Mouse (Mus musculus) limb, embryonic 11.5 days (tissue): ENCODE data around the gene Lhfp. TPM values are rescaled to one million over a fixed set of nuclear protein-coding genes. Genes with fewer than 3 reads are reported as not detected.
A peak's percentile ranks its signal among the peaks of the same experiment; 100 is the strongest.

ENCODE experiments used
- ATAC-seq: fragments of 200-750 bp; cut with Nextera tagmentation; 2 replicates; pipeline ENCODE4 v1.8.0; 2017; ENCODE audit warnings: low read depth; ENCODE audit not compliant: insufficient number of reproducible peaks, low FRiP score, low TSS enrichment
- DNase-seq: peaks from one replicate; pipeline ENCODE4 v3.0.0-alpha.2; 2015; ENCODE audit warnings: low spot score
- H3K27ac ChIP-seq: fragments of 300-500 bp; sonication (generic); replicated peaks from 2 replicates; pipeline ENCODE4 v1.5.1; 2014; ENCODE audit warnings: low read depth, mild to moderate bottlenecking, low read length
- H3K27me3 ChIP-seq: fragments of 300-500 bp; sonication (generic); 2 replicates; pipeline ENCODE4 v1.6.1; 2014; ENCODE audit warnings: mild to moderate bottlenecking, low read length, mixed read lengths; ENCODE audit not compliant: control insufficient read depth, insufficient read depth
- H3K36me3 ChIP-seq: fragments of 300-500 bp; sonication (generic); 2 replicates; pipeline ENCODE4 v1.6.1; 2014; ENCODE audit warnings: mild to moderate bottlenecking, low read length, moderate library complexity, mixed read lengths; ENCODE audit not compliant: control insufficient read depth, insufficient read depth
- H3K4me1 ChIP-seq: fragments of 300-500 bp; sonication (generic); 2 replicates; pipeline ENCODE4 v1.6.1; 2014; ENCODE audit warnings: low read length, mixed read lengths; ENCODE audit not compliant: control insufficient read depth, insufficient read depth
- H3K4me2 ChIP-seq: fragments of 300-500 bp; sonication (generic); 2 replicates; pipeline ENCODE4 v1.6.1; 2014; ENCODE audit warnings: low read depth, mild to moderate bottlenecking, moderate library complexity; ENCODE audit not compliant: severe bottlenecking
- H3K4me3 ChIP-seq: fragments of 300-500 bp; sonication (generic); 2 replicates; pipeline ENCODE4 v1.5.1; 2014; ENCODE audit warnings: low read depth, low read length
- H3K9ac ChIP-seq: fragments of 300-500 bp; sonication (generic); 2 replicates; pipeline ENCODE4 v1.6.1; 2014; ENCODE audit warnings: mild to moderate bottlenecking, low read length
- H3K9me3 ChIP-seq: fragments of 300-500 bp; sonication (generic); 2 replicates; pipeline ENCODE4 v1.6.1; 2016; ENCODE audit warnings: low read length; ENCODE audit not compliant: control insufficient read depth
- WGBS: fragments of 180-500 bp; shearing (Covaris S2); extraction: QIAGEN DNeasy Blood & Tissue Kit; methylation state at CpG from one replicate; pipeline ENCODE4 v1.1.7; 2014; 5-methylcytosine and 5-hydroxymethylcytosine counted together
- polyA plus RNA-seq: library from polyadenylated mRNA; unstranded; fragments of >200 nt; fragmentation: Nextera tagmentation; extraction: Ambion mirVana; gene quantifications from 2 replicates; pipeline ENCODE4 v1.2.1, GENCODE M21; 2014

The Lhfp gene
- polyA plus RNA-seq, 1 experiment from 2014 or later: 61.0 TPM

DNA sequence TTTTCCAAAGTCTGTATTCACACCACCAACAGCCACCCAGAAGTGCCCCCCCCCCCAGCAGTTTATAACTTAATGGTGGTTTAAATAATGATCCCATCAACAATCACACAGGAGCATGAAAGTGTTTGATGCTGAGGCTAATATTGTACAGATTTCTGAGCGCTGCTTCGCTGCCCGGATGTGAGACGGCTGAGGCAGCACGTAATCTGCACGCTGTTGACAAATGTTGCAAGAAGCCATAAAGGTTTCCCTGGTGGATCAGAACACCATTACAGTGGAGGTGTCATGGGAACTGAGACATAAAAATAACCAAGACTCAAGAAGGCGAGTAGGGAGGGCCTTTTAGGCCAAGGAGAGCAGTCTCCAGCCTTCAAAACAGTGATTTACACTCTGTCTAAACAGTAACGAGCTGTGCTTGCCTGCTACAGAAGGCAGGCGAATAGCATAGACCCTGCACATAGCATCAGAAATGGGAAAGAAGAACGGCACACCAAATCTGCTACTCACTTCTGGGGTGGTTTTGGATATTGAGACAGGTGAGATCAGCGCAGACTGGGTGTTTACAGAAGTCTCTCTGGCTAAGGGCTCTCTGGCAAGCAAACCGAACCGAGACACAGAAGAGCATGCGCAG lies 248.4 kb downstream of the Lhfp start:
- Histone ChIP-seq H3K4me2 (0 out of 2 replicates have a peak overlapping the region, but pooled peaks have one; percentile 14), H3K36me3 (no peaks in the 10 kb centered on the region), H3K9me3 (no peaks in the 10 kb centered on the region), H3K27ac (no peak overlapping the region), H3K4me3 (no peak overlapping the region), H3K9ac (no peak overlapping the region), H3K4me1 (0 out of 2 replicates have a peak, but pooled peaks cover 2% of the 10 kb centered on the region), H3K27me3 (no peaks in the 10 kb centered on the region)
- ATAC-seq (no peak), DNase-seq (peak; percentile 37)
- WGBS: 45% methylated on average over 14 of the region's 14 CpGs

DNA sequence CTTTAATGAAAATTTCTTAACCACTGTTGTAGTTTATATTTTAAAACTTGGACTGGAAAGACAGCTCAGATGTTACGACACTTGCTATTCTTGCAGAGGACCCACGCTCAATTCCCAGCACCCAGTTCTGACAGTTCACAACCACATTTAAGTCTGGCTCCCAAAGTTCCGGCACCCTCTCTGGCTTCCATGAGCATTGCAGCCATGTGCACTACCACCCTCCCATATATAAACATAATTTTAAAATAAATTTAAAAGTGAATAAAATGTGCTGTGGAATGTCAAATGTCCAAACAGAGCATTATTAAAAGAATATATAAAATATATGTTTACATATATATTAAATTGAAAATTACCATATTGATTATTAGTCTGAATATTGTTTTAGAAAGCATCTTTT lies 249.9 kb downstream of the Lhfp start:
- H3K4me2 ChIP-seq: no peak overlapping the region
- H3K9me3 ChIP-seq: no peaks in the 10 kb centered on the region
- no peak overlapping the region for H3K4me3 ChIP-seq
- 94% methylated on average over 3 of the region's 3 CpGs for WGBS
- 0 out of 2 replicates have a peak, but pooled peaks cover 4% of the 10 kb centered on the region for H3K4me1 ChIP-seq
- H3K36me3 ChIP-seq: no peaks in the 10 kb centered on the region
- DNase-seq (no peak), ATAC-seq (no peak)
- H3K27me3 ChIP-seq: no peaks in the 10 kb centered on the region
- H3K9ac ChIP-seq: no peak overlapping the region
- no peak overlapping the region for H3K27ac ChIP-seq

DNA sequence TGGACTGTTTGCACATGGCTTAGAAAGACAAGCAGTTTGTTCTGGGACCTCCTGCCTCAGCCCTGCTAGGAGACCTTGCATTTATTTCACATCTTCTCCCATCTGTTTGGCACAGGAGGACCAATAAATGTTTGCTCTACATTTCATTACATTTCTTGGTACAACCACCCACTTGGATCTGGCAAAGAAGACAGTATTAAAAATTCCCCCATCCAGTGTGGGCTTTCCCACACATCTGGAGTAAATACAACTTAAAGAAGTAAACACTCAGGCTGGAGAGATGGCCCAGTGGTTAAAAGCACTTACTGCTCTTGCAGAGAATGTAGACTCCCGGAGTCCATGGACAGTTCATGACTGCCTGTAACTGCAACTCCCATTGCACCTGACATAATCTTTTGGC lies 250.6 kb downstream of the Lhfp start:
- Histone ChIP-seq H3K4me2 (no peak overlapping the region), H3K4me3 (no peak overlapping the region), H3K36me3 (no peaks in the 10 kb centered on the region), H3K27ac (no peak overlapping the region), H3K4me1 (0 out of 2 replicates have a peak, but pooled peaks cover 4% of the 10 kb centered on the region), H3K9ac (no peak overlapping the region), H3K27me3 (no peaks in the 10 kb centered on the region), H3K9me3 (no peaks in the 10 kb centered on the region)
- DNase-seq: no peak
- ATAC-seq: no peak
- 69% methylated on average over 1 of the region's 1 CpGs for WGBS

DNA sequence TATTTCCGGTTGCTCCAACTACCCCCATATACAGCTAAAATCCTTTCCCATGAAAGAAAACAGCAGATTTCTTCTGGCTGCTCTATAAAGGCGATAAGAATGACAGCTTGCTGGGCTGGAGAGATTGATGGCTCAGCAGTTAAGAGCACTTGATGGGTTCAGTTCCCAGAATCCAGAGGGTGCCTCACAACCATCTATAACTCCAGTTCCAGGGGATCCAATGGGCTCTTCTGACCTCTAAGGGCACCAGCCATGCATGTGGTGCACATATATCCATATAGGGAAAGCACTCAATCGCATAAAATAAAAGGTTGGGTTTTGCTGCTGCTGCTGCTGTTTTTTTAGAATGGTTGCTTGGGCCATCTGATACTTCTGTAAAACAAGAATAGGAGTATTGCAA lies 251.1 kb downstream of the Lhfp start:
- 73% methylated on average over 3 of the region's 3 CpGs for WGBS
- Histone ChIP-seq H3K9me3 (no peaks in the 10 kb centered on the region), H3K27me3 (no peaks in the 10 kb centered on the region), H3K36me3 (no peaks in the 10 kb centered on the region), H3K4me3 (no peak overlapping the region), H3K4me2 (no peak overlapping the region), H3K9ac (no peak overlapping the region), H3K27ac (no peak overlapping the region), H3K4me1 (0 out of 2 replicates have a peak, but pooled peaks cover 4% of the 10 kb centered on the region)
- no peak for ATAC-seq
- DNase-seq: no peak

DNA sequence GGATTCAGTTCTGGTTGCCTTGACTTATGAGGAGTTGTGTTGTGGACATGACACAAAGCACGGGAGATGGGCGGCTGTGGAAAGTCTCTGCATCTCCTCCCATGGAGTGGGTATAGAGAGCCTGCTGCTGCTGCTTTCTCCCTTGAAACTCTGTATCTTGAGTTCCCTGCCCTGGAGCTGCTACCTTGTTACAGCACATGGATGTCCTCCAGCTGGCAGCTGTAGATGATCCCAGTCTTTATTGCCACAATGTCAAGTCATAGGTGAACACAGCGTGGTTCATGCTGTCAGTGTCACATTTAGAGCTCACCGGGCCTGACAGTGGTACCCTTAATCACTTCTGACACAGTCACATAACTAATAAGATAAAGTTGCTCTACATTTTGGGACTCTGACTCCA lies 251.7 kb downstream of the Lhfp start:
- Histone ChIP-seq H3K27ac (no peak overlapping the region), H3K9me3 (no peaks in the 10 kb centered on the region), H3K4me3 (no peak overlapping the region), H3K4me1 (0 out of 2 replicates have a peak, but pooled peaks cover 4% of the 10 kb centered on the region), H3K27me3 (no peaks in the 10 kb centered on the region), H3K4me2 (no peak overlapping the region), H3K36me3 (no peaks in the 10 kb centered on the region), H3K9ac (no peak overlapping the region)
- WGBS: 75% methylated on average over 4 of the region's 4 CpGs
- DNase-seq (no peak), ATAC-seq (no peak)

DNA sequence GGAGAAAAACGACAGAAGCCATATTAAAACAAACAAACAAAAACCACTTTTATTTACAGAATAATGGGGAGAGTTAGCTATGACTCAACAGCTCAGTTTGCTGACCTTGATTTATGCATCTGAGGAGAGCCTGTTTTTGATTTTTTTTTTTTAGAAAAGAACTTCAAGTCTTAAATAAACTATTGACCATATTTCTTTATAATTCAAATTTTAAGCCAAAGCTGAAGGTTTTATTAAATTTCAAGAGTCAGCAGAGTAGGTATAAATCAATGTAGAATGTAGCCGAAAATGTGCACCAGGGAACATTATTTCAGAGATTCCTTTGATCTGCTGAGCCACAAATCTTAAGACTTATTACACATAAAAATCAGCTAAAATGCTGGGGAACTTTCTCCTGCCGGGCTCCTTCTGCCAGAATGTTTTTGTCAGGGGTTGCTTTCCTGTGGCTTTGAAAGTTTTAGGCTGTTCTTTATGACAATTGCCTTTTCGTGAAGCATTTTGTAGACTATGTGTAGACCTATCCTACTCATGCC lies 252.6 kb downstream of the Lhfp start:
- DNase-seq: no peak
- no peaks in the 10 kb centered on the region for H3K9me3 ChIP-seq
- H3K9ac ChIP-seq: no peak overlapping the region

DNA sequence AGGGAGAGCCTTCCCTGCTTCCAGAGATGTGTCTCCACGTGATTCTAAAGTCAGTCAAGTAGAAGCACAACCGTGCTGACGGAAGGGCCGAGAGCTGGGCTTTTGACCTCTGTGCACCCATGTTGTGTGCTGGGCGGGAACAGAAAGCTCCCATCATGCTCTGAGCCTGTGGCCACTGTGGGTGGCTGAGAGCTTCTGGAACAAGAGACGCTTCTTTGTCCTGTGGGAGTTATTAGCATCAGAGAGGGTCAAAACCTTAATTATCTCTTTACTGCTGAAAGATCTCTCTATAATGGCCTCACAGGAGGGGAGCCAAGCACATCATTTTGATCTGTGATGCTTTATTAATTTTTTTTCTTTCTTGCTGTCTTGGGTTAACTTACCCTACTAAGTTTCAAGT lies 253.5 kb downstream of the Lhfp start:
- WGBS: 49% methylated on average over 6 of the region's 6 CpGs
- no peaks in the 10 kb centered on the region for H3K27me3 ChIP-seq
- H3K9ac ChIP-seq: no peak overlapping the region
- 0 out of 2 replicates have a peak, but pooled peaks cover 4% of the 10 kb centered on the region for H3K4me1 ChIP-seq
- H3K9me3 ChIP-seq: no peaks in the 10 kb centered on the region
- H3K36me3 ChIP-seq: no peaks in the 10 kb centered on the region
- no peak overlapping the region for H3K27ac ChIP-seq
- DNase-seq: no peak
- no peak overlapping the region for H3K4me2 ChIP-seq
- no peak overlapping the region for H3K4me3 ChIP-seq
- ATAC-seq: no peak

More for the DNA sequence above, 252.6 kb downstream of the Lhfp start:
- no peak for ATAC-seq
- Histone ChIP-seq H3K27me3 (no peaks in the 10 kb centered on the region), H3K36me3 (no peaks in the 10 kb centered on the region), H3K4me3 (no peak overlapping the region), H3K4me1 (0 out of 2 replicates have a peak, but pooled peaks cover 4% of the 10 kb centered on the region), H3K27ac (no peak overlapping the region), H3K4me2 (no peak overlapping the region)
- WGBS: 36% methylated on average over 4 of the region's 4 CpGs

DNA sequence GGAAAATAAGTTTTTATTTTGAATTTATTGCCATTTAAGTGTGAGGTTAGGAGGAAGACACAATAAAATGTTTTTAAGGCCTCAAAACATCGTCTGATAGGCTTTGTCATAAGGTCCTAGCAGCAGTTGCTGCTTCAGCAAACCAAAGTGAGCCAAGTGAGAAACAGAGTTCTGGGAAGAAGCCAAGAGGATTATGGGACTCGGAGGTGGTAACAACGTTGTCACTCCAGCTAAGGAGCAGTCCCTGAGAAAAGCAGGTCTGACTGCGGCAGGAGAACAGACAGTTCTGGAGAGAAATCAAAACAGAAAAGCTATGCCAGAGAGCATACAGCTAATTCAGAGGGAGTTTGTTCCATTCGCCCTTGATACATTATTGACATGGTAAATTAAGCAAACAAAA lies 260.5 kb downstream of the Lhfp start:
- H3K4me2 ChIP-seq: no peak overlapping the region
- DNase-seq (no peak), ATAC-seq (no peak)
- no peak overlapping the region for H3K9ac ChIP-seq
- H3K9me3 ChIP-seq: no peaks in the 10 kb centered on the region
- no peaks in the 10 kb centered on the region for H3K36me3 ChIP-seq
- H3K4me1 ChIP-seq: no peaks in the 10 kb centered on the region
- H3K27me3 ChIP-seq: no peaks in the 10 kb centered on the region
- H3K27ac ChIP-seq: no peak overlapping the region
- 81% methylated on average over 5 of the region's 5 CpGs for WGBS
- no peak overlapping the region for H3K4me3 ChIP-seq
